Mouse (Mus musculus) kidney, postnatal 36 days (tissue): ENCODE measurements around the gene Swt1.

ENCODE experiments used
- DNase-seq, 2 experiments: peaks; one replicate each; pipeline ENCODE4 v3.0.0; 2021 to 2022; ENCODE audit warnings: mixed read lengths in 2 of 2

Gene Swt1

GRCm38 (mm10) chr1:151366944-151367605 lies 61.2 kb downstream of the Swt1 start:
- no peak for DNase-seq

- DNase-seq, result no peak
Measured at GRCm38 (mm10) chr1:151359374-151359773, 68.9 kb downstream of the Swt1 start.

GRCm38 (mm10) chr1:151355994-151356393 lies 72.3 kb downstream of the Swt1 start:
- DNase-seq, result no peak

- DNase-seq, result peak in 1 of 2 experiments; percentile 67
Measured at GRCm38 (mm10) chr1:151352911-151353310, 75.3 kb downstream of the Swt1 start.

- DNase-seq, result peak in 1 of 2 experiments; percentile 42
Measured at GRCm38 (mm10) chr1:151348293-151348692, 80.0 kb downstream of the Swt1 start.

- no peak for DNase-seq
Measured at GRCm38 (mm10) chr1:151346681-151347127, 81.6 kb downstream of the Swt1 start.

GRCm38 (mm10) chr1:151345863-151346195 lies 82.4 kb downstream of the Swt1 start:
- DNase-seq, result no peak

- peak; percentile 96 to 98 for DNase-seq
Measured at GRCm38 (mm10) chr1:151345109-151345862, 83.0 kb downstream of the Swt1 start.

- DNase-seq, result peak; percentile 99
Measured at GRCm38 (mm10) chr1:151344283-151345108, 83.8 kb downstream of the Swt1 start, which contains the start of gene Ivns1abp. TSS of gene Ivns1abp (plus strand) at chr1:151344477.

- peak; percentile 54 to 55 for DNase-seq
Measured at GRCm38 (mm10) chr1:151343571-151344282, 84.5 kb downstream of the Swt1 start.

- peak; percentile 65 to 77 for DNase-seq
Measured at GRCm38 (mm10) chr1:151342968-151343367, 85.3 kb downstream of the Swt1 start.

- no peak for DNase-seq
Measured at GRCm38 (mm10) chr1:151342311-151342710, 85.9 kb downstream of the Swt1 start.

GRCm38 (mm10) chr1:151341321-151342044 lies 86.8 kb downstream of the Swt1 start:
- DNase-seq, result peak in 1 of 2 experiments; percentile 73

- DNase-seq, result peak; percentile 82 to 84
Measured at GRCm38 (mm10) chr1:151338941-151339340, 89.3 kb downstream of the Swt1 start.

GRCm38 (mm10) chr1:151338234-151338633 lies 90.0 kb downstream of the Swt1 start:
- DNase-seq, result no peak

GRCm38 (mm10) chr1:151332819-151333218 lies 95.4 kb downstream of the Swt1 start:
- no peak for DNase-seq

GRCm38 (mm10) chr1:151329601-151330000 lies 98.7 kb downstream of the Swt1 start:
- DNase-seq, result no peak

- DNase-seq, result peak in 1 of 2 experiments; percentile 46
Measured at GRCm38 (mm10) chr1:151328341-151329097, 99.7 kb downstream of the Swt1 start.

- DNase-seq, result no peak
Measured at GRCm38 (mm10) chr1:151325328-151325727, 102.9 kb downstream of the Swt1 start.

GRCm38 (mm10) chr1:151320408-151320807 lies 107.8 kb downstream of the Swt1 start:
- DNase-seq, result no peak

GRCm38 (mm10) chr1:151319267-151319666 lies 109.0 kb downstream of the Swt1 start:
- DNase-seq, result no peak
